ENCODE assay signal across 8 mouse cellular contexts in genomic region chr10:79918231-79919078, GRCm38 (mm10). TPM values are rescaled to one million over a fixed set of nuclear protein-coding genes. Genes with fewer than 3 reads are reported as not detected.
DNase-seq lines count a peak whose midpoint lies in the region; ATAC-seq and TF ChIP-seq lines count a peak whose summit lies in the region.

No protein-coding gene starts in this region.

- DNase-seq in cerebellum, adult 11-12 months: peak; percentile 69
- no peak for DNase-seq in cerebellum, adult 8-10 months
- peak; percentile 39 for DNase-seq in midbrain, embryonic 10.5 days (ENCODE audit: low spot score)
- DNase-seq in midbrain, postnatal 0 days (ENCODE audit: low spot score): no peak
- peak; percentile 51 for DNase-seq in lung, embryonic 14.5 days
- DNase-seq in ovary, postnatal 36 days (ENCODE audit: low spot score): no peak
- DNase-seq in layer of hippocampus, adult 18-20 months (ENCODE audit: low spot score in 2 of 2): no peak
- DNase-seq in c-Kit-positive CD71-positive TER-119-positive erythroid progenitor cells, embryonic 14.5 days (ENCODE audit: low spot score): no peak

- peak overlapping the region; percentile 76 for H3K4me3 ChIP-seq in midbrain, embryonic 10.5 days
- no peak overlapping the region; the same call in 1 of the 2 replicates for H3K4me3 ChIP-seq in midbrain, postnatal 0 days (ENCODE audit: low read depth, low read length)
- H3K4me3 ChIP-seq in lung, embryonic 14.5 days (ENCODE audit: low read depth, low read length): peak overlapping the region; percentile 84

- no peak for TF ChIP-seq CTCF in midbrain, postnatal 0 days (IDR thresholded peaks at IDR 0.05)
- no peak for TF ChIP-seq CTCF in lung, embryonic 14.5 days (IDR thresholded peaks at IDR 0.05; ENCODE audit: low read depth)

- no peaks in the 10 kb centered on the region for H3K9me3 ChIP-seq in midbrain, embryonic 10.5 days (replicated peaks)
- H3K9me3 ChIP-seq in midbrain, postnatal 0 days (ENCODE audit: low read length): no peaks in the 10 kb centered on the region
- no peaks in the 10 kb centered on the region for H3K9me3 ChIP-seq in lung, embryonic 14.5 days (ENCODE audit: low read depth, low read length)

- no peak overlapping the region; the same call in 1 of the 2 replicates for H3K4me2 ChIP-seq in midbrain, postnatal 0 days (ENCODE audit: low read depth, low read length, poor library complexity, severe bottlenecking)
- peak overlapping the region; percentile 97 for H3K4me2 ChIP-seq in lung, embryonic 14.5 days

- H3K9ac ChIP-seq in midbrain, postnatal 0 days (replicated peaks; ENCODE audit: low read length, poor library complexity, severe bottlenecking): no peak overlapping the region
- H3K9ac ChIP-seq in lung, embryonic 14.5 days: peak overlapping the region; percentile 10

- 0 out of 2 replicates have a peak, but pooled peaks cover under 1% of the 10 kb centered on the region for H3K36me3 ChIP-seq in midbrain, embryonic 10.5 days
- no peaks in the 10 kb centered on the region for H3K36me3 ChIP-seq in midbrain, postnatal 0 days (ENCODE audit: insufficient read depth, low read length)
- H3K36me3 ChIP-seq in lung, embryonic 14.5 days (ENCODE audit: insufficient read depth): no peaks in the 10 kb centered on the region

- H3K27ac ChIP-seq in midbrain, embryonic 10.5 days (replicated peaks): no peak overlapping the region
- H3K27ac ChIP-seq in midbrain, postnatal 0 days (ENCODE audit: low read depth, low read length): no peak overlapping the region
- no peak overlapping the region for H3K27ac ChIP-seq in lung, embryonic 14.5 days (ENCODE audit: low read depth)

- no peak for ATAC-seq in midbrain, postnatal 0 days (ENCODE audit: low FRiP score)
- ATAC-seq in lung, embryonic 14.5 days (ENCODE audit: insufficient read depth): no peak; the same call in 1 of the 2 replicates

- H3K27me3 ChIP-seq in midbrain, embryonic 10.5 days (ENCODE audit: low read depth, poor library complexity, severe bottlenecking): peaks cover 66% of the 10 kb centered on the region
- H3K27me3 ChIP-seq in midbrain, postnatal 0 days (ENCODE audit: insufficient read depth, low read length): peaks cover 48% of the 10 kb centered on the region
- peaks cover 61% of the 10 kb centered on the region for H3K27me3 ChIP-seq in lung, embryonic 14.5 days (ENCODE audit: insufficient read depth, low read length)

- 4% methylated on average over 35 of the region's 35 CpGs for WGBS in midbrain, embryonic 10.5 days
- 6% methylated on average over 35 of the region's 35 CpGs for WGBS in midbrain, postnatal 0 days
- WGBS in lung, embryonic 14.5 days: 7% methylated on average over 35 of the region's 35 CpGs

- H3K4me1 ChIP-seq in midbrain, embryonic 10.5 days: peaks cover 81% of the 10 kb centered on the region
- peaks cover 18% of the 10 kb centered on the region for H3K4me1 ChIP-seq in midbrain, postnatal 0 days (ENCODE audit: insufficient read depth, low read length)
- H3K4me1 ChIP-seq in lung, embryonic 14.5 days (ENCODE audit: insufficient read depth): peaks cover 5% of the 10 kb centered on the region; the same call in 1 of the 2 replicates

RNA-seq across cellular contexts. Expression of gene Kiss1r, which starts 1.7 kb away (rescaled TPM):
- polyA plus RNA-seq in midbrain, embryonic 10.5 days (2016; fragmentation: Nextera tagmentation; extraction: Ambion mirVana): 1.0 and 1.2 TPM in 2 replicates
- 6.1 and 9.6 TPM in 2 replicates for total RNA-seq in midbrain, postnatal 0 days (2014; rRNA removed)
- 4.4 and 5.5 TPM in 2 replicates for polyA plus RNA-seq in midbrain, postnatal 0 days (2015; fragmentation: Nextera tagmentation; extraction: Ambion mirVana)
- 0.70 and 1.2 TPM in 2 replicates for polyA plus RNA-seq in lung, embryonic 14.5 days (2014; fragmentation: Nextera tagmentation; extraction: Ambion mirVana)
- total RNA-seq in layer of hippocampus, adult 18-20 months (2021): 1 to 10 TPM; 6.7 to 7.8 TPM

RNA-seq across cellular contexts. Expression of gene R3hdm4, which starts 2.6 kb away (rescaled TPM):
- 126 and 154 TPM in 2 replicates for polyA plus RNA-seq in midbrain, embryonic 10.5 days (2016; fragmentation: Nextera tagmentation; extraction: Ambion mirVana)
- total RNA-seq in midbrain, postnatal 0 days (2014; rRNA removed): 108 and 118 TPM in 2 replicates
- polyA plus RNA-seq in midbrain, postnatal 0 days (2015; fragmentation: Nextera tagmentation; extraction: Ambion mirVana): 301 and 323 TPM in 2 replicates
- 127 and 132 TPM in 2 replicates for polyA plus RNA-seq in lung, embryonic 14.5 days (2014; fragmentation: Nextera tagmentation; extraction: Ambion mirVana)
- 100 to 1,000 TPM; 366 to 401 TPM for total RNA-seq in layer of hippocampus, adult 18-20 months (2021)

RNA-seq across cellular contexts. Expression of gene Gm26602, which starts 7.8 kb away (rescaled TPM):
- polyA plus RNA-seq in midbrain, embryonic 10.5 days (2016; fragmentation: Nextera tagmentation; extraction: Ambion mirVana): 2.0 and 5.5 TPM in 2 replicates
- total RNA-seq in midbrain, postnatal 0 days (2014; rRNA removed): not detected in 2 replicates
- 7.4 and 17.3 TPM in 2 replicates for polyA plus RNA-seq in midbrain, postnatal 0 days (2015; fragmentation: Nextera tagmentation; extraction: Ambion mirVana)
- 4.1 TPM in 1 of 2 replicates, not detected in the other for polyA plus RNA-seq in lung, embryonic 14.5 days (2014; fragmentation: Nextera tagmentation; extraction: Ambion mirVana)
- not detected for total RNA-seq in layer of hippocampus, adult 18-20 months (2021)

RNA-seq across cellular contexts. Expression of gene Arid3a, which starts 8.4 kb away (rescaled TPM):
- 12.5 and 13.4 TPM in 2 replicates for polyA plus RNA-seq in midbrain, embryonic 10.5 days (2016; fragmentation: Nextera tagmentation; extraction: Ambion mirVana)
- total RNA-seq in midbrain, postnatal 0 days (2014; rRNA removed): 9.0 and 9.5 TPM in 2 replicates
- 3.1 and 3.3 TPM in 2 replicates for polyA plus RNA-seq in midbrain, postnatal 0 days (2015; fragmentation: Nextera tagmentation; extraction: Ambion mirVana)
- 5.1 and 5.4 TPM in 2 replicates for polyA plus RNA-seq in lung, embryonic 14.5 days (2014; fragmentation: Nextera tagmentation; extraction: Ambion mirVana)
- total RNA-seq in layer of hippocampus, adult 18-20 months (2021): 1 to 10 TPM; 5.5 to 5.8 TPM

RNA-seq across cellular contexts. Expression of gene Med16, which starts 9.7 kb away (rescaled TPM):
- polyA plus RNA-seq in midbrain, embryonic 10.5 days (2016; fragmentation: Nextera tagmentation; extraction: Ambion mirVana): 69.8 and 70.8 TPM in 2 replicates
- total RNA-seq in midbrain, postnatal 0 days (2014; rRNA removed): 75.9 and 79.6 TPM in 2 replicates
- 54.9 and 55.3 TPM in 2 replicates for polyA plus RNA-seq in midbrain, postnatal 0 days (2015; fragmentation: Nextera tagmentation; extraction: Ambion mirVana)
- 55.5 and 58.7 TPM in 2 replicates for polyA plus RNA-seq in lung, embryonic 14.5 days (2014; fragmentation: Nextera tagmentation; extraction: Ambion mirVana)
- total RNA-seq in layer of hippocampus, adult 18-20 months (2021): 10 to 100 TPM; 53.8 to 55.2 TPM

Comparison
In these comparisons a context has a peak if more than half of its experiments do, and no peak if none do; other contexts are left out.
1. DNase-seq: peak in cerebellum, adult 11-12 months (single experiment), midbrain, embryonic 10.5 days (single experiment) and lung, embryonic 14.5 days (single experiment); none in cerebellum, adult 8-10 months (single experiment), midbrain, postnatal 0 days (single experiment), ovary, postnatal 36 days (single experiment), layer of hippocampus, adult 18-20 months (0 of 2) and c-Kit-positive CD71-positive TER-119-positive erythroid progenitor cells, embryonic 14.5 days (single experiment).